Mouse (Mus musculus) kidney, adult 2 months (tissue): ENCODE measurements around the gene Tnrc18.

Experiments used
- CTCF ChIP-seq: fragments of 200-500 bp; conservative IDR thresholded peaks from 2 replicates; pipeline ENCODE4 v1.5.1; 2011; ENCODE audit warnings: low read depth, mild to moderate bottlenecking, control low read depth, low read length, moderate library complexity, mixed read lengths; ENCODE audit not compliant: insufficient read depth, insufficient read length
- POLR2A ChIP-seq: fragments of 200-500 bp; IDR thresholded peaks from one replicate; pipeline ENCODE4 v1.6.1; 2011; ENCODE audit warnings: low read depth, low read length, control low read depth

DNA sequence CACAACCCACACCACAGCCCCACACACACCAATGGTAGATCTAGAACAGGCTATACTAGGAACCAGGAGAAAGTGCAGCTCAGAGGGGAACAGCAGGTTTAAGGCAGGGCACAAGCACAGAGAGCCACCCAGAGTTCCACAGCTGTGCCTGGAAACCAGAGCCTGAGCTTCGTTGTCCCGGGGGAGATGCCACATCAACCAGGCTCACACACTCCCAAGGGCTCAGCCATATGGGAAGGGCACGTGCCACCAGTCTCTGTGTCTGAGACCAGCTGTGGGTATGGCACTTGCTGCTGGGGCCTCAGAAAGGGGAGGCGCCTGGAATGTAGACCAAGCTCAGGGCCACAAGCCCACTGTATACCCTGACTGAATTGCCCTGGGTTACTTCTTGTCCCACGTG, 36.9 kb downstream of the Tnrc18 start:
- no peak for TF ChIP-seq CTCF
- no peak for TF ChIP-seq POLR2A
